9 mouse cellular contexts compared by ENCODE assay signal in the genomic region with DNA sequence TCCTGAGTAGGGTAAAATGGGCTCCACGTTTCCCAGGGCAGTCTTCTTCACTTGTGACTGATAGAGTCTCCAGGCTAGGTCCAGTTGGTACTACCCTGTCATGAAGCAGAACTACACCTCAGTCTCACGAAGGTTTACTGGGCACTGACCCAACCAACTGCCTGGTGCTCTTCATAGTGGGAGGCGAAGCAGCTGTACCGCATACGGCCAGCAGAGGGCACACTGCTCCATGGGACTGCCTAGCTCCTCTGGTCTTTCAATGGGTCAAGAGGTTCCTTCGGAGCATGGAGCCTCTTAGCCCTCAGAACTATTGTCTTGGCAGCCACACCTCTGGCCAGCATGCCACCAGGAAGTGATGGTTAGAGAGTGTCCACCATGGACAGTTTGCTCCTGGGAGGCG. TPM values are rescaled to one million over a fixed set of nuclear protein-coding genes. Genes with fewer than 3 reads are reported as not detected.
DNase-seq lines count a peak whose midpoint lies in the region; ATAC-seq lines count a peak whose summit lies in the region.
"Had no signal": no experiment of that assay in that cellular context is flagged by ENCODE, and none has a peak within 500 bp of the region (broad histone marks: within the 10 kb centered on the region; RNA-seq: fewer than 3 reads in every experiment).

No protein-coding gene starts in this region.

- no peak overlapping the region for H3K27ac ChIP-seq in forebrain, embryonic 15.5 days (replicated peaks)
- no peak overlapping the region for H3K27ac ChIP-seq in hindbrain, embryonic 12.5 days
- H3K27ac ChIP-seq: limb, embryonic 13.5 days had no signal

- no peak overlapping the region for H3K4me2 ChIP-seq in forebrain, embryonic 15.5 days (replicated peaks)
- H3K4me2 ChIP-seq in hindbrain, embryonic 12.5 days (replicated peaks), result no peak overlapping the region
- H3K4me2 ChIP-seq: limb, embryonic 13.5 days had no signal

- WGBS in forebrain, embryonic 15.5 days, result 11% methylated on average over 7 of the region's 7 CpGs
- 13% methylated on average over 7 of the region's 7 CpGs for WGBS in hindbrain, embryonic 12.5 days

- H3K4me3 ChIP-seq in forebrain, embryonic 15.5 days, result no peak overlapping the region
- H3K4me3 ChIP-seq in hindbrain, embryonic 12.5 days, result no peak overlapping the region
- H3K4me3 ChIP-seq: limb, embryonic 13.5 days had no signal

- no peaks in the 10 kb centered on the region for H3K9me3 ChIP-seq in forebrain, embryonic 15.5 days
- H3K9me3 ChIP-seq in hindbrain, embryonic 12.5 days (replicated peaks), result no peaks in the 10 kb centered on the region
- H3K9me3 ChIP-seq: limb, embryonic 13.5 days had no signal

- H3K4me1 ChIP-seq in forebrain, embryonic 15.5 days, result no peaks in the 10 kb centered on the region
- H3K4me1 ChIP-seq in hindbrain, embryonic 12.5 days, result peaks cover 5% of the 10 kb centered on the region; the same call in 1 of the 2 replicates

- DNase-seq in Muller cell, postnatal 12 days (ENCODE audit: inconsistent ontology term), result peak; percentile 73
- peak; percentile 58 for DNase-seq in cerebellum, adult 11-12 months
- peak; percentile 77 to 81 for DNase-seq in layer of hippocampus, postnatal 36 days
- DNase-seq in right cerebral cortex, adult 2 months (ENCODE audit: low spot score in 2 of 2), result peak; percentile 87 to 92
- DNase-seq in urinary bladder, postnatal 14 days (ENCODE audit: low spot score), result peak; percentile 88

- H3K9ac ChIP-seq in forebrain, embryonic 15.5 days (replicated peaks), result no peak overlapping the region
- H3K9ac ChIP-seq in hindbrain, embryonic 12.5 days, result no peak overlapping the region
- H3K9ac ChIP-seq: limb, embryonic 13.5 days had no signal

- H3K27me3 ChIP-seq in forebrain, embryonic 15.5 days, result no peaks in the 10 kb centered on the region
- peaks cover 37% of the 10 kb centered on the region for H3K27me3 ChIP-seq in hindbrain, embryonic 12.5 days
- H3K27me3 ChIP-seq: limb, embryonic 13.5 days had no signal

- peak; percentile 70 for ATAC-seq in forebrain, embryonic 15.5 days (replicated peaks)
- peak; percentile 30 for ATAC-seq in hindbrain, embryonic 12.5 days (ENCODE audit: low FRiP score)
- peak; percentile 89 for ATAC-seq in megakaryocyte progenitor cell, adult 5-6 weeks (replicated peaks; ENCODE audit: poor library complexity)

- no peaks in the 10 kb centered on the region for H3K36me3 ChIP-seq in forebrain, embryonic 15.5 days
- no peaks in the 10 kb centered on the region for H3K36me3 ChIP-seq in hindbrain, embryonic 12.5 days
- H3K36me3 ChIP-seq: limb, embryonic 13.5 days had no signal

RNA-seq across cellular contexts. Expression of gene Aspg, which starts 7.2 kb away (rescaled TPM):
- 0.20 and 0.22 TPM in 2 replicates for polyA plus RNA-seq in forebrain, embryonic 15.5 days (2015; fragmentation: Nextera tagmentation; extraction: Ambion mirVana)
- polyA plus RNA-seq in hindbrain, embryonic 12.5 days (2016; fragmentation: Nextera tagmentation; extraction: Ambion mirVana), result 0.66 and 1.2 TPM in 2 replicates
- 1 to 10 TPM; 1.8 to 2.2 TPM for total RNA-seq in layer of hippocampus, postnatal 36 days (2021)
- not detected in 2 replicates for total RNA-seq in megakaryocyte progenitor cell, adult 5-6 weeks (2015)
- not detected in 2 replicates for total RNA-seq in megakaryocyte progenitor cell, adult 5-6 weeks (2017)

RNA-seq across cellular contexts. Expression of gene Kif26a, which starts 32.3 kb away (rescaled TPM):
- polyA plus RNA-seq in forebrain, embryonic 15.5 days (2015; fragmentation: Nextera tagmentation; extraction: Ambion mirVana), result 16.1 and 18.0 TPM in 2 replicates
- polyA plus RNA-seq in hindbrain, embryonic 12.5 days (2016; fragmentation: Nextera tagmentation; extraction: Ambion mirVana), result 5.0 and 5.1 TPM in 2 replicates
- 1 to 10 TPM; 4.4 to 4.5 TPM for total RNA-seq in layer of hippocampus, postnatal 36 days (2021)
- total RNA-seq in megakaryocyte progenitor cell, adult 5-6 weeks (2015), result not detected in 2 replicates
- total RNA-seq in megakaryocyte progenitor cell, adult 5-6 weeks (2017), result not detected in 2 replicates

Comparison
In these comparisons a context has a peak if more than half of its experiments do, and no peak if none do; other contexts are left out.
1. ATAC-seq: peak in every context shown above with its lines; median percentile 89 in megakaryocyte progenitor cell, adult 5-6 weeks; 70 in forebrain, embryonic 15.5 days; 30 in hindbrain, embryonic 12.5 days.
2. RNA of gene Kif26a, which starts 32.3 kb away (total RNA-seq): 4.4 to 4.5 TPM in layer of hippocampus, postnatal 36 days; not detected in megakaryocyte progenitor cell, adult 5-6 weeks; every median in the first group is over 4 times any median in the second.
3. Peak in every context shown above with its lines, with median percentiles within 50 percentile points of each other: DNase-seq.